Mouse (Mus musculus) G1E (cell line): ENCODE measurements around the gene Hipk4. TPM values are rescaled to one million over a fixed set of nuclear protein-coding genes. Genes with fewer than 3 reads are reported as not detected.

ENCODE experiments used
- ATAC-seq: 2 replicates; pipeline ENCODE4 v1.8.0; 2016; ENCODE audit warnings: mild to moderate bottlenecking; ENCODE audit not compliant: insufficient number of reproducible peaks, poor library complexity, low FRiP score, severe bottlenecking; ENCODE audit errors: extremely low read depth
- DNase-seq: peaks from one replicate; pipeline ENCODE4 v3.0.0; 2012; ENCODE audit warnings: low spot score
- H3K27me3 ChIP-seq: 2 replicates; pipeline ENCODE4 v1.6.1; 2012; ENCODE audit warnings: mild to moderate bottlenecking, low read length, inconsistent platforms; ENCODE audit not compliant: insufficient read depth
- H3K36me3 ChIP-seq: replicated peaks from 2 replicates; pipeline ENCODE3; 2012; ENCODE audit warnings: mild to moderate bottlenecking, inconsistent platforms
- H3K4me1 ChIP-seq: 2 replicates; pipeline ENCODE4 v1.6.1; 2012; ENCODE audit warnings: low read depth, low read length, inconsistent platforms, mixed read lengths; ENCODE audit not compliant: insufficient read depth
- H3K4me3 ChIP-seq: 2 replicates; pipeline ENCODE4 v1.5.1; 2012; ENCODE audit warnings: low read depth, mild to moderate bottlenecking, inconsistent platforms, low read length, moderate library complexity, mixed read lengths
- H3K9me3 ChIP-seq: replicated peaks from 2 replicates; pipeline ENCODE4 v1.6.1; 2012; ENCODE audit warnings: inconsistent platforms
- CTCF ChIP-seq: IDR thresholded peaks from 2 replicates; pipeline ENCODE4 v1.5.1; 2012; ENCODE audit warnings: low read depth, low read length, inconsistent platforms, mixed read lengths
- GATA1 ChIP-seq: IDR thresholded peaks from 2 replicates; pipeline ENCODE4 v1.6.1; 2012; ENCODE audit warnings: borderline replicate concordance, low read length, inconsistent platforms, mixed read lengths
- GATA2 ChIP-seq: IDR thresholded peaks from 2 replicates; pipeline ENCODE4 v1.6.1; 2012; ENCODE audit warnings: low read depth, low read length, inconsistent platforms, borderline replicate concordance
- POLR2AphosphoS5 ChIP-seq: IDR thresholded peaks from 2 replicates; pipeline ENCODE4 v1.6.1; 2012; ENCODE audit warnings: low read depth, low read length, inconsistent platforms; ENCODE audit not compliant: insufficient replicate concordance
- TAL1 ChIP-seq: conservative IDR thresholded peaks from 2 replicates; pipeline ENCODE4 v1.6.1; 2012; ENCODE audit warnings: low read depth, low read length, inconsistent platforms, mixed read lengths
- polyA plus RNA-seq: library from polyadenylated mRNA; stranded (reverse); fragments of >175 nt; gene quantifications from 2 replicates; pipeline ENCODE4 v1.2.3, GENCODE M21; 2012
- total RNA-seq, 2 experiments: library from RNA; stranded (forward) in 1 of 2; stranded (reverse) in 1 of 2; fragments of 200-1000 nt in 1 of 2; fragments of >200 nt in 1 of 2; fragmentation: Nextera tagmentation in 1 of 2; gene quantifications; 2 replicates each; pipeline ENCODE4 v1.2.3; 2014 to 2017

Gene Hipk4
- total and polyA plus RNA-seq, 3 experiments, result 0.09 to 0.38 (median 0.11) TPM

- Histone ChIP-seq H3K27me3 (peaks cover 5% of the 10 kb centered on the region), H3K4me3 (no peak overlapping the region), H3K36me3 (peaks cover 29% of the 10 kb centered on the region), H3K4me1 (peaks cover 17% of the 10 kb centered on the region), H3K9me3 (no peaks in the 10 kb centered on the region)
- DNase-seq, result no peak
- no peak for ATAC-seq
- TF ChIP-seq GATA1, result no peak
- no peak for TF ChIP-seq POLR2AphosphoS5
- no peak for TF ChIP-seq GATA2
- TF ChIP-seq TAL1, result no peak
- TF ChIP-seq CTCF, result no peak
Observed at GRCm38 (mm10) chr7:27532480-27533050, 9.5 kb downstream of the Hipk4 start.

GRCm38 (mm10) chr7:27535386-27535785, 12.3 kb downstream of the Hipk4 start:
- TF ChIP-seq CTCF (no peak), POLR2AphosphoS5 (no peak), GATA1 (no peak), GATA2 (no peak), TAL1 (no peak)
- H3K4me1 ChIP-seq, result peaks cover 17% of the 10 kb centered on the region
- no peak for DNase-seq
- no peak for ATAC-seq
- H3K27me3 ChIP-seq, result peaks cover 3% of the 10 kb centered on the region; the same call in 1 of the 2 replicates
- no peak overlapping the region; the same call in 1 of the 2 replicates for H3K4me3 ChIP-seq
- peaks cover 34% of the 10 kb centered on the region for H3K36me3 ChIP-seq
- no peaks in the 10 kb centered on the region for H3K9me3 ChIP-seq

DNA sequence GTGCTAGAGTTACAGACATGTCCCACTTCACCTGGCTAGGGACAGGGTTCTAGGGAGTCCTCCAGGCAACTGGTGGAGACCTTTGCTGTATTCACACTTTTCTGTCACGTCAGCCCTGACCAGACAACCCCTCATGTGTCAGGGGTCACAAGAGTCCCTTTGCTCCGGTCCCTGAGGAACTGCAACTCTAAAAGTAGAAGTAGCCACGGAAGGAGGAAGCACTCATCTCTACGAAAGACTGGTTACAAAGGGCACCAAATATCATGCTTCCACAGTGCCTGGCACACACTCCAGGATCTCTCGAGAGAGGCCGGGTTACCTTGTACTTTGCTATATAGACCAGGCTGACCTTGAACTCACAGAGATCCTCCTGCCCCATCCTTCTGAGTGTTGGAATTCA, 13.6 kb downstream of the Hipk4 start:
- no peak for DNase-seq
- H3K27me3 ChIP-seq, result peaks cover 3% of the 10 kb centered on the region; the same call in 1 of the 2 replicates
- no peak overlapping the region for H3K4me3 ChIP-seq
- H3K4me1 ChIP-seq, result peaks cover 29% of the 10 kb centered on the region
- H3K36me3 ChIP-seq, result peaks cover 40% of the 10 kb centered on the region
- TF ChIP-seq POLR2AphosphoS5 (no peak), GATA2 (no peak), GATA1 (no peak), CTCF (no peak), TAL1 (no peak)
- H3K9me3 ChIP-seq, result no peaks in the 10 kb centered on the region
- ATAC-seq, result no peak

DNA sequence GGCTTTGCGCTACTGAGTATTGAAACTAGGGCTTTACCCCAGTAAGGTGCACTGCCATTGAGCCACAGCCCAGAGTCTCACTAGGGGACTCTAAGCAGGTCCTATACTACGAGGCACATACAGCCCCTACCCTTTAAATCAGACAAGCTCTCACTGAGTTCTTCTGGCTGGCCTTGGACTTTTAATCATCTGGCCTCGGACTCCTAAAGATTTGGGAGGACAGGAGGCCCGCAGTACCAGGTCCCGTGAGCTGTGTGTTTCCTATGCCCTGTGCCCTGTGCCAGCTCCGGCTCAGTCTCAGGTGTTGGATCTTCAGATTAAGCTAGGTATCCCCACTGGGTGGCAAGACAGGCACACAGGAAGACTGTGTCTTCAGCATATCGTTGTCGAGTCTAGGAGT, 14.9 kb downstream of the Hipk4 start:
- H3K4me3 ChIP-seq, result no peak overlapping the region
- no peak for ATAC-seq

DNA sequence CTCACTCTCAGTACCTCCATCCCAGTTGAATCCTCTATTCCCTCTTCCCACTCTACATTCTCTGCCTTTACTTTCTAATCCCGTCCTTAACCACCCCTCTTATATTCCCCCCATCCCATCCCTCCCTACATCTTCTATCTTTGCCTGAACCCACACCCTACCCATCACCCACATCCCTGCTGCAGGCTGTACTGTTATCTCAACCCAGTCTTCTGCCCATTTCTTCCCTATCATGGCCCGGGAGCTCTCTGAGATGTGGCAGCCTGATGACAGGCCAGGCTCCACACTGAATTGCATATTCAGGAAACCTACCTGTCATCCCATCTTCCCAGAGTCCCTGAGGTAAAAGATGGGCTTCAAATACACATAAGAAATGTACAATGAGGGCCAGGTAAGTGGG, 15.7 kb downstream of the Hipk4 start:
- no peaks in the 10 kb centered on the region for H3K9me3 ChIP-seq
- no peak for ATAC-seq
- peaks cover 25% of the 10 kb centered on the region for H3K36me3 ChIP-seq
- peaks cover 49% of the 10 kb centered on the region for H3K4me1 ChIP-seq
- no peak for DNase-seq
- H3K27me3 ChIP-seq, result peaks cover 3% of the 10 kb centered on the region; the same call in 1 of the 2 replicates
- H3K4me3 ChIP-seq, result no peak overlapping the region
- TF ChIP-seq GATA2, result no peak
- no peak for TF ChIP-seq GATA1
- no peak for TF ChIP-seq TAL1
- no peak for TF ChIP-seq CTCF
- TF ChIP-seq POLR2AphosphoS5, result no peak

More for the DNA sequence above, 14.9 kb downstream of the Hipk4 start:
- TF ChIP-seq GATA2 (no peak), TAL1 (no peak), CTCF (no peak), GATA1 (no peak), POLR2AphosphoS5 (no peak)
- peaks cover 3% of the 10 kb centered on the region; the same call in 1 of the 2 replicates for H3K27me3 ChIP-seq
- no peak for DNase-seq
- H3K4me1 ChIP-seq, result peaks cover 43% of the 10 kb centered on the region
- H3K36me3 ChIP-seq, result peaks cover 29% of the 10 kb centered on the region
- H3K9me3 ChIP-seq, result no peaks in the 10 kb centered on the region

DNA sequence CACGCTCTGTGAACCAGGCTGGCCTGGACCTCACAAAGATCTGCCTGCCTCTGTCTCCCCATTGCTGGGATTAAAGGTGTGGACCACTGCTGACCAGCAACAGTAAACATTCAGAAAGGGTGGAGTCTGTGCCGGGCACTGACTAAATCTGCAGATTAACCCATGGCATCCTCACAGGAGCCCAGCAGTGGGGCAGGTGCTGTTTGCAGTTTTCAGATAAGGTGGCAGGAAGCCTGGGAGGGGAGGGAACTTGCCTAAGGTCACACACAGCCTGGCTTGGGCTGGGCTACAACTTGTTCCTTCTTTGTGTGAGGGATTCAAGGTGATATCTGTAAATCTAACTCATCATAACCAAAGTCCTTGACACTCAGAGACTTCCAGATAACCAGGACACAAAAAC, 17.5 kb downstream of the Hipk4 start:
- DNase-seq (no peak), ATAC-seq (no peak)
- H3K9me3 ChIP-seq, result no peaks in the 10 kb centered on the region
- H3K36me3 ChIP-seq, result peaks cover 21% of the 10 kb centered on the region
- H3K4me1 ChIP-seq, result peaks cover 44% of the 10 kb centered on the region
- TF ChIP-seq GATA2 (no peak), GATA1 (no peak), POLR2AphosphoS5 (no peak), CTCF (no peak), TAL1 (no peak)
- H3K27me3 ChIP-seq, result peaks cover 3% of the 10 kb centered on the region; the same call in 1 of the 2 replicates
- no peak overlapping the region for H3K4me3 ChIP-seq

GRCm38 (mm10) chr7:27540935-27541334, 17.9 kb downstream of the Hipk4 start:
- H3K36me3 ChIP-seq, result peaks cover 19% of the 10 kb centered on the region
- TF ChIP-seq POLR2AphosphoS5, result no peak
- no peak for TF ChIP-seq GATA1
- no peak for TF ChIP-seq TAL1
- TF ChIP-seq CTCF, result no peak
- no peak for TF ChIP-seq GATA2
- H3K27me3 ChIP-seq, result peaks cover 3% of the 10 kb centered on the region; the same call in 1 of the 2 replicates
- ATAC-seq (no peak), DNase-seq (no peak)
- H3K4me1 ChIP-seq, result peaks cover 40% of the 10 kb centered on the region
- no peaks in the 10 kb centered on the region for H3K9me3 ChIP-seq
- no peak overlapping the region for H3K4me3 ChIP-seq
